Mouse (Mus musculus): Measurements from ENCODE around the gene Mrpl45.

DNA sequence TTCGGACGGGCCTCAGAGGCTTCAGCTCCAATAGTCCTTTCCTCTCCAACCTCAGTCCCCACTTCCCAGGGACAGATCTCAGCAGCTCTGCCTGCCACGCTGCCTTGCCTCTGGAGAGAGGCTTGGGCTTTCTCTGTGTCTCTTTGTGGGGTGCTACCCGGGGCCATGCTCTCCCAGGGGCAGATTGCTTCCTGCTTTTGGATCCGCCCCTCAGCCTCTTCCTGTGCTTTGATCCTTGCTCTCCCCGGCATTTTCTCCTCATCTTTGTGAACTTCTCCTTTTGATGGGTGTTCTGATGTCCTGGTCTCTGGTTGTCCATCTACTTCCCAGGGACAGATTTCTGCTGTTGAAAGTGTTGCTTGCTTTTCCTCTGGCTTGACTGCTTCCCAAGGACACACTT is 20.7 kb downstream of the Mrpl45 start:
- TF ChIP-seq POLR2A (IDR thresholded peaks at IDR 0.05; ENCODE audit: borderline replicate concordance, extremely low read depth, insufficient read depth, insufficient read length, poor library complexity, severe bottlenecking) (no peak), CTCF (IDR thresholded peaks at IDR 0.05; ENCODE audit: borderline replicate concordance, extremely low read depth, insufficient read depth, insufficient read length) (no peak)

All from brain, embryonic 14.5 days (tissue).